Mouse (Mus musculus): ENCODE data around the gene Exoc2. TPM values are rescaled to one million over a fixed set of nuclear protein-coding genes. Genes with fewer than 3 reads are reported as not detected.

Gene Exoc2
- polyA plus RNA-seq, 1 experiment from 2014 or later, result 31.8 TPM

GRCm38 (mm10) chr13:30793196-30793595 is 180.7 kb downstream of the Exoc2 start:
- ATAC-seq (replicated peaks; ENCODE audit: low FRiP score, low TSS enrichment, low read depth) (no peak), DNase-seq (ENCODE audit: low spot score) (peak; percentile 21)
- Histone ChIP-seq H3K9ac (ENCODE audit: low read length) (no peak overlapping the region), H3K4me1 (replicated peaks; ENCODE audit: control insufficient read depth, insufficient read depth, low read length) (no peaks in the 10 kb centered on the region), H3K27me3 (replicated peaks; ENCODE audit: control insufficient read depth, insufficient read depth, low read length) (no peaks in the 10 kb centered on the region), H3K4me3 (ENCODE audit: low read depth, low read length) (no peak overlapping the region), H3K27ac (ENCODE audit: low read depth) (no peak overlapping the region), H3K36me3 (ENCODE audit: control insufficient read depth, insufficient read depth, low read length) (no peaks in the 10 kb centered on the region), H3K4me2 (ENCODE audit: low read length) (no peak overlapping the region), H3K9me3 (ENCODE audit: control insufficient read depth, low read length) (no peaks in the 10 kb centered on the region)
- WGBS, result 91% methylated on average over 4 of the region's 4 CpGs

GRCm38 (mm10) chr13:30792741-30793140 is 181.2 kb downstream of the Exoc2 start:
- Histone ChIP-seq H3K9me3 (ENCODE audit: control insufficient read depth, low read length) (no peaks in the 10 kb centered on the region), H3K4me1 (replicated peaks; ENCODE audit: control insufficient read depth, insufficient read depth, low read length) (no peaks in the 10 kb centered on the region), H3K4me3 (ENCODE audit: low read depth, low read length) (no peak overlapping the region), H3K4me2 (ENCODE audit: low read length) (no peak overlapping the region), H3K36me3 (ENCODE audit: control insufficient read depth, insufficient read depth, low read length) (no peaks in the 10 kb centered on the region), H3K27me3 (replicated peaks; ENCODE audit: control insufficient read depth, insufficient read depth, low read length) (no peaks in the 10 kb centered on the region), H3K27ac (ENCODE audit: low read depth) (no peak overlapping the region), H3K9ac (ENCODE audit: low read length) (no peak overlapping the region)
- DNase-seq (ENCODE audit: low spot score) (no peak), ATAC-seq (replicated peaks; ENCODE audit: low FRiP score, low TSS enrichment, low read depth) (no peak)
- WGBS, result 66% methylated on average over 3 of the region's 3 CpGs

- no peaks in the 10 kb centered on the region for H3K36me3 ChIP-seq (ENCODE audit: control insufficient read depth, insufficient read depth, low read length)
- DNase-seq (ENCODE audit: low spot score), result peak; percentile 38
Measured at GRCm38 (mm10) chr13:30792308-30792707, 181.6 kb downstream of the Exoc2 start.

GRCm38 (mm10) chr13:30790016-30790415 is 183.9 kb downstream of the Exoc2 start:
- Histone ChIP-seq H3K9ac (ENCODE audit: low read length) (no peak overlapping the region), H3K4me2 (ENCODE audit: low read length) (no peak overlapping the region), H3K4me3 (ENCODE audit: low read depth, low read length) (no peak overlapping the region), H3K9me3 (ENCODE audit: control insufficient read depth, low read length) (no peaks in the 10 kb centered on the region), H3K4me1 (replicated peaks; ENCODE audit: control insufficient read depth, insufficient read depth, low read length) (no peaks in the 10 kb centered on the region), H3K27me3 (replicated peaks; ENCODE audit: control insufficient read depth, insufficient read depth, low read length) (no peaks in the 10 kb centered on the region), H3K27ac (ENCODE audit: low read depth) (no peak overlapping the region), H3K36me3 (ENCODE audit: control insufficient read depth, insufficient read depth, low read length) (no peaks in the 10 kb centered on the region)
- WGBS, result 72% methylated on average over 5 of the region's 5 CpGs
- peak; percentile 24 for DNase-seq (ENCODE audit: low spot score)
- no peak for ATAC-seq (replicated peaks; ENCODE audit: low FRiP score, low TSS enrichment, low read depth)

More at GRCm38 (mm10) chr13:30792308-30792707, 181.6 kb downstream of the Exoc2 start:
- no peak for ATAC-seq (replicated peaks; ENCODE audit: low FRiP score, low TSS enrichment, low read depth)
- Histone ChIP-seq H3K27ac (ENCODE audit: low read depth) (no peak overlapping the region), H3K27me3 (replicated peaks; ENCODE audit: control insufficient read depth, insufficient read depth, low read length) (no peaks in the 10 kb centered on the region), H3K9me3 (ENCODE audit: control insufficient read depth, low read length) (no peaks in the 10 kb centered on the region), H3K9ac (ENCODE audit: low read length) (no peak overlapping the region), H3K4me3 (ENCODE audit: low read depth, low read length) (no peak overlapping the region), H3K4me1 (replicated peaks; ENCODE audit: control insufficient read depth, insufficient read depth, low read length) (no peaks in the 10 kb centered on the region), H3K4me2 (ENCODE audit: low read length) (no peak overlapping the region)
- 63% methylated on average over 9 of the region's 9 CpGs for WGBS

- WGBS, result 92% methylated on average over 3 of the region's 3 CpGs
- no peak overlapping the region for H3K9ac ChIP-seq (ENCODE audit: low read length)
- H3K9me3 ChIP-seq (ENCODE audit: control insufficient read depth, low read length), result no peaks in the 10 kb centered on the region
- no peak overlapping the region for H3K4me2 ChIP-seq (ENCODE audit: low read length)
- no peak overlapping the region for H3K27ac ChIP-seq (ENCODE audit: low read depth)
- H3K4me3 ChIP-seq (ENCODE audit: low read depth, low read length), result no peak overlapping the region
- no peaks in the 10 kb centered on the region for H3K36me3 ChIP-seq (ENCODE audit: control insufficient read depth, insufficient read depth, low read length)
- no peaks in the 10 kb centered on the region for H3K4me1 ChIP-seq (replicated peaks; ENCODE audit: control insufficient read depth, insufficient read depth, low read length)
- DNase-seq (ENCODE audit: low spot score) (peak; percentile 23), ATAC-seq (replicated peaks; ENCODE audit: low FRiP score, low TSS enrichment, low read depth) (no peak)
- no peaks in the 10 kb centered on the region for H3K27me3 ChIP-seq (replicated peaks; ENCODE audit: control insufficient read depth, insufficient read depth, low read length)
Measured at GRCm38 (mm10) chr13:30788421-30788820, 185.5 kb downstream of the Exoc2 start.

- no peaks in the 10 kb centered on the region for H3K27me3 ChIP-seq (replicated peaks; ENCODE audit: control insufficient read depth, insufficient read depth, low read length)
- no peak overlapping the region for H3K4me3 ChIP-seq (ENCODE audit: low read depth, low read length)
- no peak overlapping the region for H3K27ac ChIP-seq (ENCODE audit: low read depth)
- H3K9ac ChIP-seq (ENCODE audit: low read length), result no peak overlapping the region
- DNase-seq (ENCODE audit: low spot score), result no peak
- H3K4me1 ChIP-seq (replicated peaks; ENCODE audit: control insufficient read depth, insufficient read depth, low read length), result no peaks in the 10 kb centered on the region
- H3K9me3 ChIP-seq (ENCODE audit: control insufficient read depth, low read length), result no peaks in the 10 kb centered on the region
- no peak overlapping the region for H3K4me2 ChIP-seq (ENCODE audit: low read length)
- no peak for ATAC-seq (replicated peaks; ENCODE audit: low FRiP score, low TSS enrichment, low read depth)
- H3K36me3 ChIP-seq (ENCODE audit: control insufficient read depth, insufficient read depth, low read length), result no peaks in the 10 kb centered on the region
- 87% methylated on average over 4 of the region's 4 CpGs for WGBS
Measured at GRCm38 (mm10) chr13:30787960-30788359, 185.9 kb downstream of the Exoc2 start.

- Histone ChIP-seq H3K27ac (ENCODE audit: low read depth) (no peak overlapping the region), H3K4me2 (ENCODE audit: low read length) (no peak overlapping the region), H3K9me3 (ENCODE audit: control insufficient read depth, low read length) (no peaks in the 10 kb centered on the region), H3K4me3 (ENCODE audit: low read depth, low read length) (no peak overlapping the region), H3K4me1 (replicated peaks; ENCODE audit: control insufficient read depth, insufficient read depth, low read length) (no peaks in the 10 kb centered on the region), H3K9ac (ENCODE audit: low read length) (no peak overlapping the region), H3K36me3 (ENCODE audit: control insufficient read depth, insufficient read depth, low read length) (no peaks in the 10 kb centered on the region), H3K27me3 (replicated peaks; ENCODE audit: control insufficient read depth, insufficient read depth, low read length) (no peaks in the 10 kb centered on the region)
- DNase-seq (ENCODE audit: low spot score) (peak; percentile 33), ATAC-seq (replicated peaks; ENCODE audit: low FRiP score, low TSS enrichment, low read depth) (no peak)
- WGBS, result 92% methylated on average over 2 of the region's 2 CpGs
Measured at GRCm38 (mm10) chr13:30787556-30787955, 186.3 kb downstream of the Exoc2 start.

GRCm38 (mm10) chr13:30787036-30787320 is 186.9 kb downstream of the Exoc2 start:
- ATAC-seq (replicated peaks; ENCODE audit: low FRiP score, low TSS enrichment, low read depth) (no peak), DNase-seq (ENCODE audit: low spot score) (peak; percentile 38)
- Histone ChIP-seq H3K9me3 (ENCODE audit: control insufficient read depth, low read length) (no peaks in the 10 kb centered on the region), H3K4me2 (ENCODE audit: low read length) (no peak overlapping the region), H3K4me1 (replicated peaks; ENCODE audit: control insufficient read depth, insufficient read depth, low read length) (no peaks in the 10 kb centered on the region), H3K4me3 (ENCODE audit: low read depth, low read length) (no peak overlapping the region), H3K9ac (ENCODE audit: low read length) (no peak overlapping the region), H3K27ac (ENCODE audit: low read depth) (no peak overlapping the region), H3K36me3 (ENCODE audit: control insufficient read depth, insufficient read depth, low read length) (no peaks in the 10 kb centered on the region), H3K27me3 (replicated peaks; ENCODE audit: control insufficient read depth, insufficient read depth, low read length) (no peaks in the 10 kb centered on the region)
- WGBS, result 83% methylated on average over 2 of the region's 2 CpGs

GRCm38 (mm10) chr13:30786235-30787035 is 187.5 kb downstream of the Exoc2 start:
- DNase-seq (ENCODE audit: low spot score) (peak; percentile 40), ATAC-seq (replicated peaks; ENCODE audit: low FRiP score, low TSS enrichment, low read depth) (no peak)
- Histone ChIP-seq H3K27me3 (replicated peaks; ENCODE audit: control insufficient read depth, insufficient read depth, low read length) (no peaks in the 10 kb centered on the region), H3K4me2 (ENCODE audit: low read length) (no peak overlapping the region), H3K4me1 (replicated peaks; ENCODE audit: control insufficient read depth, insufficient read depth, low read length) (no peaks in the 10 kb centered on the region; the same call in 1 of the 2 replicates), H3K36me3 (ENCODE audit: control insufficient read depth, insufficient read depth, low read length) (no peaks in the 10 kb centered on the region), H3K4me3 (ENCODE audit: low read depth, low read length) (no peak overlapping the region), H3K9ac (ENCODE audit: low read length) (no peak overlapping the region), H3K9me3 (ENCODE audit: control insufficient read depth, low read length) (no peaks in the 10 kb centered on the region), H3K27ac (ENCODE audit: low read depth) (no peak overlapping the region)
- WGBS, result 69% methylated on average over 5 of the region's 5 CpGs
